Mouse (Mus musculus): ENCODE data around the gene Ascl5.
A peak's percentile ranks its signal among the peaks of the same experiment; 100 is the strongest.

Ascl5 gene

DNA sequence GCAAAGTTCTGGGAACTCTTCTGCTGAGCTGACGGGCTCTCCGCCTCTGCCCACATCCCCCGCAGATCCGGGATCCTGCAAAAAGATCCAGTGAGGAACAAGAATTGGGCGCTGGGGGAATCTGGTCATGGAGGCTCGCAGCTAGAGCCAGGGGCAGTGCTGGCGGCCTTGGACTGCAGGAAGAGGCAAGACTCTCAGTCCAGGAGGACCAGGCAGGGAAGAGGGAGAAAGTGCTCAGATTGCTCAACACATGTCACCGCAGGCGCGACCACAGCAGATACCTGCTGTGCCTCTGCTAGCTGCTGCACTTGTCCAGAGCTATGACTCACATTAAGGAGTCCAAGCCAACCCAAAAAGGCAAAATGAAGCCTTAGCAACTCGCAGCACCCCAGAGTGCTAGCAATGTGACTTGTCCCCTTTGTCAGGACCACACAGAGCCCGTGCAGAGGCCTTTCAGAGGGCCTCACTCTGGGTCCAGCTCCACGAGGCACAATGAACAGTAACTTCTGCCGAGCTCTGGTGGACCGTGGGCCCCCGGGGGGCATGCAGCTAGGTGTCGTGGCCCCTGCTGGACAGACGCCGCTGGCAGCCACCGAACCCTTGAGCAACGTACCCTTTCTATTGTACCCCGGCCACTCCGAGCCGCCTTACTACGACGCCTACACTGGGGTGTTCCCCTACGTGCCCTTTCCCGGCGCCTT is at the start of gene Ascl5:
Ascl5 (plus strand) TSS at position 493 of the 701 bp plus-strand sequence.
- DNase-seq (ENCODE audit: low spot score in 2 of 2): no peak

DNA sequence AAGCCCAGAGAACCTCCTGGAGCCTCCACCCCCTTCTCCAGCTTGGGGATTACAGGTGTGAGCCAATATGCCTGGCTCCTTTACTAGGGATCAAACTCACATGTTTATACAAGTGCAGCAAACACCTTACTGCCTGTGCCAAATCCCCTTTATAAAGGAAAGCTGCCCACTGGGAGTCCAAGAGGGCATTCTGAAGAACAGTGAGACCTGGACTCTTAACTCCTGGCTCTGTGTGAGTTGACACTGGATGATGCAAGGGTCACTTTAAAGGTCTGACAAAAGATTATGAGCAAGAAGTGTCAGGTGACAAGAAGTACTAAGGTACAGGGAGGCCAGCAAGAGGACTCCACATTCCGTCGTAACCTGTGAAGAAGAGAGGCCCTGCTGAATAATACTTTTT is 49.2 kb upstream of the Ascl5 start:
- no peak for DNase-seq (ENCODE audit: low spot score in 2 of 2)

DNA sequence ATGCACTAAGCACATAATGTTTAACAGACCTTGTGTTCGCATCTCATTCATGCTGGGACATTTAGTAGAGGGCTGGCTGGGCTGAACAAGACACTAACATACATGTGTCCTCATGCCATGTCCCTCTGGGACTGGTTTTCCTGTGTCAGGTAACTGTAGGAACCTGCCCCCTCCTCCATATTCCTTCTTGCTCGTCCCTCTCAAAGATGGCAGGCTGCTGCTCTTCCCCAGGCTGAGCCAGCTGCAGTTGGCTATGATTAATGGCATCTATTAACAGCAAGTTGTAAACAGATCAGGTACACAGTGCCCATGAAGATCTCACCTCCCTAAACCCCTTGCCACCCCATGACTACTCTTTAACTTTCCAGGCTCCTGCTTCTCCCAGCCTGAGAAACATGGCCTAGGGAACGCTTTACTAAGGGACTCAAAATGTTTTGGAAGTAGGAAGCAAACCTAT is 44.3 kb upstream of the Ascl5 start, which contains the start of gene Igfn1:
Igfn1 (minus strand) TSS at position 51 of the 457 bp plus-strand sequence.
- no peak for DNase-seq (ENCODE audit: low spot score in 2 of 2)

DNA sequence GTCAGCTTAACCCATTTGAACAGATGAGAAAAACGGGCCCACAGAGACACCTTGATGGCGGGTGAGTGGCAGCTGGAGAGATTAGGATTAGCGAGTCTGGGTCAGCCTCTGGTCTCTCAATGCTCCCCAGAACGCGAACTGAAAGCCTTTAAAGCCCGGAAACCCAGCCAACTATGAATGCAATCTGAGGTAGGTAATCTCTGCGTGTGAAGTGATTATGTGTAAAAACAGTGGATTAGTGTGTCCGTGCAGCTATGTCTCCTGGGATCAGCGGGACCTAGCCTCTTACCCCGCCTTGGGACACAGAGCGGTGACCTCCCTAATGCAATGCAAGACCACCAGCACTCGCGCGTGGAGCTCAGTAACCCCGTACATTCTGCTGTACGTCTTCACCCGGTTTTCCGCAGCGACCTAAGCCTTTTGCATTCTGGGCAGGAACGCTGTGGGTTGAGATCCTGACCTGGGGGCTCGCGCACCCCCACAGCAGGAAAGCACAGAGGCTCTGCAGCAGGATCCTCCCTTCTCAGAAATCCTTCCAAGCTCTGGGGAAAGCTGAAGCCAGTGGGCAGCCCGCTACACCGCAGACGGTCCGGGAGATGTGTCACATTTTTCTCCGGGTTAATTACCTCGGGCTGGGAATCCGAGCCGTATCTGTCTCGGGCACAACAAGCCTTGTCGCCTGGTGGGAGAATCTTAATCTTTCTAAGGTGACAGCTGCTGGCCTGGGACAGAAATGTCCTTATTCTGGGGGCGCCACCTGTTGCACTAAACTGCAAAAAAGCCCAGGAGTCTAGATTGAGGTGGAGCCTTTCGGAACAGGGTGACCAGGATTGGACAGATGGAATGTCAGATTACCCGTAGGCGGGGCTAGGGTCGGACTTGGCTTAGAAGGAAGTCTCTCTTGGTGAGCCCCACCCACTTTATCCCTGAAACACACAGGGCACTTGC is 43.1 kb upstream of the Ascl5 start, which contains the start of gene Tmem9:
Tmem9 (plus strand) TSS at position 940 of the 948 bp plus-strand sequence.
- DNase-seq (ENCODE audit: low spot score in 2 of 2): peak; percentile 30 to 35

DNA sequence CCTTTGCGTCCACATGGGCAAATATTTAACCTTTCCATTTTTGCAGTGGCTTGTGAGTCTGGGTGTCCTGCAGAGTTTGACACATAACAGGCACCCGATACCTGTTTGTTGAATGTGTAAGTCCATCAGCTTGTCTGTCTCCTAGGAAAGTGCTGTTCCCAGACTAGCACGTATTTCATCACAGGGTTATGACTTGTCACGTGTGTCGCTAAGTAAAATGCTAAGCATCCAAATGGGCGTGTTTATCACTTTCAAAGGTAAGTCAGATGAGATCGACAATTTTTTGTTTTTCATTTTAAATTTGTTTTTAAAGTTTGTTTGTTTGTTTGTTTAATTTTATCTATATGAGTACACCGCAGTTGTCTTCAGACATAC is 42.5 kb upstream of the Ascl5 start:
- DNase-seq (ENCODE audit: low spot score in 2 of 2): no peak

DNA sequence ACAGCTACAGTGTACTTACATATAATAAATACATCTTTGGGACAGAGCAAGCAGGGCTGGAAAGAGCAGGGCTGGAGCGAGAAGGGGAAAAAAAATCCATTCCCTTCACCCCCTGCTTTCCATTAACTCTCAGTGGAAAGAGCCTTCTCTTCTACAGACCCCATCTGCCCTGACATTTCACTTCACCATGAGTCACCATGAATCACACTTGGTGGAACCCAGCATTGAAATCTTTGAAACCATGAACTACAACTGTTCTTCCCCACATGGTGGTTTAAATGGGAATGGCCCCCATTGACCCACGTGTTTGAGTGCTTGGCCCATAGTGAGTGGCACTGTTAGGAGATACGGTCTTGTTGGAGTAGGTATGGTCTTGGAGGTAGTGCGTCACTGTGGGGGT is 40.4 kb upstream of the Ascl5 start:
- DNase-seq (ENCODE audit: low spot score in 2 of 2): no peak

DNA sequence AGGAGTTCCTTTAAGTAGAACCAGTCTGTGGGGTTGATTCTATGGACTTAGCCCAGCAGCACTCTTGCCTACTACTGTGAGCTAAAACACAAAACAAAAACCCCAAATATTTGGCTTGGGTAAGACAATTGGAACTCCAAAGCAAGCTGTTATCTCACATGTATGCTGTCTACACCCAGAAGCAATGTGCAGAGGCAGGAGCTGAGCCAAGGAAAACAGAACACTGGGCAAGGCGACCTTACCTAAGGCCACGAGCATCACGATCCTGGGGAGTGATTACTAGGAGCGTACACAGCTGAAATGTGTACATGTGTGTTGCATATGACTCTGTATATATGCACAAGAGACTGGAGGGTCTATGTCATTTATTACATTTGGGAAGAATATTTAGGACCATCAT is 37.1 kb upstream of the Ascl5 start:
- no peak for DNase-seq (ENCODE audit: low spot score in 2 of 2)

DNA sequence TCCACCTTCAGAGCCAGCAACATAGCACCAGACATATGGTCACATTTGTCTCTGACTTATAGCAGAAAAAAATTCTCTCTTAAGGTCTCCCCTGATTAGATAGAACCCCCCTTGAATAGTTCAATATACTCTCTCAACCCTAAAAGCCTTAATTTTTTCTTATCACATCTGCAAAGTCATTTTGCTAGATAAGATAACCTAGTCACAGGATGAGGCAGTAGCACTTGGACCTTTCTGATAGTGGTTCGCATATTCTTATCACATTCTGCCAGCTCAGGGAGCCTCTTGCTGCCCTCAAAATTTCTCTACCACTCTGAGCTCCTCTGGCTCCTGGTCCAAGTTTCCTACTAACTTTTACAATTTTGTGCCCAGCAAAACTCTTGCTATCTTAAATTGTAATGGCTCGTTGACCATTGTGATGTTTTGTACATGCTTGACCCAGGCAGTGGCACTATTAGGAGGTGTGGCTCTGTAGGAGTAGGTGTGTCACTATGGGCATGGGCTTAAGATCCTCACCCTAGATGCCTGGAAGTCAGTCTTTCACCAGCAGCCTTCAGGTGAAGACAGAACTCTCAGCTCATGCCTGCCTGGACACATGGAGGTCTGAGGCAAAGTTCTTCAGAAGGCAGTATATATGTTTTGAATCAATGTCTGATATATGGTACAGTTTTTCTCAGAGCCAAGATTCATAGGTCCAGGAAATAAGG is 35.7 kb upstream of the Ascl5 start:
- DNase-seq (ENCODE audit: low spot score in 2 of 2): no peak

DNA sequence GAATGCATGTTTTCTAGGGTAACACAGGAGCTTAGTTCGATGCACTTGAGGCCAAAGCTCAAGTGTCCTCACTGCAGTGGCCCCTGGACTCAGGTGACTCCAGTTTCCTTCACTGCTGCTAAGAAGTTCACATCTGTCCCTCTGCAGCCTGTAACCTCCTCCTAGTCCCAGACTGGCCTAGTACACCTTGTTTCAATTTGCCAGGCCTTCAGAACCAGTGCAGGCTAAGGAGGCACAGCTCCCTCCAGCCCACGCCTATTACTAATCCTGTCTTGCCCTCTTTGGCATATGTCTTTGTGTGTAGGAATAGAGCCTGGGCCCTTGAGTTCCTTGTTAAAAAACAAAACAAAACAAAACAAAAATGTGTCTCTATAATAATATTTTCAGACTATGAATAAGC is 33.3 kb upstream of the Ascl5 start:
- no peak for DNase-seq (ENCODE audit: low spot score in 2 of 2)

DNA sequence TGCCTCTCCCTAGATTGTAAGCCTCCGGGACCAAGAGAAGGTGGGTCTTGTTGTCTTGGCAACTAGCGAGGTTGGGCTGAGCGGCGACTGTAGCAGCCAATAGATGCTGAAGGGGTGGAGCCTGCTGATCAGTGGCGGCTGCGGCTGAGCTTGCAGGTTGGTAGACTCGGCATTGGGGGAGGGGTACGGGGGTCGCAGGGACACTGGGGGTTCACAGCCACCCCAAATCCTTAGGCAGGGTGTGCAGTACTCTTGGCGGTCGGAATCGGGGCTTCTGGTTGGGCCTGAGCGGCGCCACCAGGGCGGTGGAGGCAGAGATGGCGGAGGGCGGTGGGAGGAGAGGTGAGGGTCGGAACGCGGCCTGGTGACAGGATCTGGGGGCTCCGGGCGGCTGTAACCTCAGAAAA is 32.7 kb upstream of the Ascl5 start:
- peak; percentile 90 to 91 for DNase-seq (ENCODE audit: low spot score in 2 of 2)

DNA sequence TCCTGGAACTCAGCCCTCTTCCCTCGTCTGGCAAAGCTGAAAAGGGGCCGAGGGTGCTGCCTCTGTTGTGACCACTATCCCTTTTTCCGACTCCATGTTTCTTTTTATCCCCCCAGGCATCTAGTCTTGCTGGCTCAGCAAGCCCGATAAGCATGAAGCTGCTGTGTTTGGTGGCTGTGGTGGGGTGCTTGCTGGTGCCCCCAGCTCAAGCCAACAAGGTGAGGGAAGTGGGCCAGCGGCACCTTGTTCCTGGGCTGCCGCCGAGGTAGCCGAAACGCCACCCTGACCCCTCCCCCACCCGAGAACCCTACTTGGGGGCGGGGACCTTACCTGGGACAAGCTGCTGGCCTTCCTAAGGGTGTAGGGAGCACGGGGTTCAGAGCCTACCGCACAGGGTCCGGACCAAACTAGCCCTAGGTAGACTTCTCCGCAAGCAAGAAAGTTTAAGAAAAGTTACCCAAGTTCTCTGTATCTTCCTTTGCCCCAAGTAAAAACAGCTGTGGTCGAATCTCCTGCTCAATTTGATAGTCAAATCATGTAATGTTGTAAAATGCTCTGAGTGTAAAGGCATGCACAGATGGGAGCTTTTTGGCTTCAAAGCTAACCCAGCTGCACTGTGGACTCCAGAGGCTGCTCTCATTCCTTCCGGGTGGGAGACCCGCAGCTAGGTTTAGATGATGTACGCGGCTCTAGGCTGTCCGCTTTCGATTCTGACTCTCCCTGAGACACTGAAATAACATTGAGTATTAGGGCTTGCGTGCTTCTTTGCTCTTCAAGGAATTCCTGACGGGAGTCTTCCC is 32.0 kb upstream of the Ascl5 start:
- DNase-seq (ENCODE audit: low spot score in 2 of 2): no peak

DNA sequence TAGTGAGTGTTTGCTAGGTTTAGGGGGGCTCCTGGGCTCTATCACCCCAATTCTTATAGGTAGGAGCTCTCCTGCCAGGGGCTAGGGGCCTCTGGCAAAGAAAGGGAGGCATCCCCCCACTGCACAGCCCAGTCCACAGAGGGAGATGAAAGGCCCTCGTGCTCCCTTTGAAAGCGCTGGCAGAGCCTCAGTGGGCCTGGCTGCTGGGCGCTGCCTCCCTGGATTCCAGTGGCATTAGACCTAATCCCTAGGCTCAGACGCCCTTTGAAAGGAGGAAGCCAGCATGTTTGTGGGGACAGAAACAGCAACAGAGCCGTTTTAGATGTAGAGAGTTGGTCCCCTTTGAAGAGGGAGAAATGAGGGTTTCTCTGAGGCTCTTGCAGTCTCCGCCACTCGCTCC is 20.4 kb upstream of the Ascl5 start:
- DNase-seq (ENCODE audit: low spot score in 2 of 2): no peak

DNA sequence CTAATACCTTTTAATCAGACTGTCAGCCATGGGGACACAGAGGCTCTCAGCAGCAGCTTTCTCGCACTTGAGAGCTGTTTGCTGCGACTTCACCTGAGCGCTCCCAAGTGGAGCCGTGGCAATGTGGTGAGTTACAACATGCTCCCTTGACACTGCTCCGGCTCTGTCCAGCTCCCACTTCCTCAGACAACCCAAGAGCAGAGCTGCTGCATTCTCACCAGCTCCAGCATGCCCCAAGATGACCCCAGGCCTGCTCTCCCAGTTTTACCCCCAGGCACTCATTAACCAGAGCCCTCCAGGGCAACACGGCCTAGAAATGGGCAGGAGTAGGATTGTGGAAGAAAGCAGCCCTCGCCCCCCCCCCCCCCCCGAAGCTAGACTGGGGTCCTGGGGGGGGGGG is 18.9 kb upstream of the Ascl5 start:
- no peak for DNase-seq (ENCODE audit: low spot score in 2 of 2)

DNA sequence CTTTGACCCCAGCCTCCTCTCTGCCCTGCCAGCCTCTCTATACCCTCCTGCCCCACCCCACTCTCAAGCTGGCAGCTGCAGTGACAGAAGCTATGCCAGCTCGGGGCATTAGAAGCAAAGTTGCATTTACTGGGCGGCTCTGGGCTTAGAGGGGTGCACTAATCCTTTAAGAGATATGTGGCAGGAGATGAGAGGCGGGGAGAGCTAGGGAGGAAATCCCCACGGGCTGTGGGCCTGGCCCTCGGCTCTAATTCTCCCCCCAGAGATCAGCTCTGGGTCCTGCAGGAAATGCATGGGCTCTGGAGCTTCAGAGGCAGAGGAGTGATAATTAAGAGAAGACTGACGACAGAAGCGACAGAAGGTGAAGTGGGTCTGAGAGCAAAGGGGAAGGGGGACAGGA is 17.6 kb upstream of the Ascl5 start:
- no peak for DNase-seq (ENCODE audit: low spot score in 2 of 2)

DNA sequence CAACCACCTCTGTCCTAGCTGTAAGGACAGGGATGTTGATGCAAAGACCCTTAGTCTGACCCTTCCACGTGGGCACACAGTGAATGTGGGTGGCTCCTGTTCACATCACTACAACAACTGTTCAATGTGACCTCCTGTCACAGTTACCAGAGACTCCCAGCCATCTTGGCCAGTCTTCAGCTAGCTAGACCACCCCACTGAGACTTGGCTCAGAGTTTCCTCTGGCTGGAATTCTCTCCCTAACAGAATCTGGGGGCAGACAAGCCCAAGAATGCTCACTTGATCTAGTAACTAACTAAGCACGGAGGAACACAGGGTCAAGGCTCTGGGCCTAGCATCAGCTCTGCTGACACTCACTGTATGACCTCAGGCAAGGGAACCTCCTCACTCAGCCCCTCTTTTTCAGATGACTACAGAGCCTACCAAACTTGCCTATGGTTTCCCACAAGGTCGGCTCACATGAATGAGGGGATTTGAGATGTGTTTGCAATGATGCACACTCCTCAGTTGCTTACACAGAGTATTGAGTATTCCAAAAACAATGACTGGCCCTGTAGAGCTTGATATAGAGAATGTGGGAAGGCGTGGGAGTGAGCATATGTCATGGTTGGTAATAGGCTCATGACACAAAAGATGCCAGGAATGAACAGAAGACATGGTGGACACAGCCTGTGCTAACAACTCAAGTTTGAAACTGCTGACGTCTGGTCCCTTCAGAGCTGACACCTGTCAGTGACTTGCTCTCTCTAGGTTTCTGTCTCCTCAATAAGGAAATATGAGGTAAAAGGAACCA is 11.7 kb upstream of the Ascl5 start:
- DNase-seq (ENCODE audit: low spot score in 2 of 2): no peak

DNA sequence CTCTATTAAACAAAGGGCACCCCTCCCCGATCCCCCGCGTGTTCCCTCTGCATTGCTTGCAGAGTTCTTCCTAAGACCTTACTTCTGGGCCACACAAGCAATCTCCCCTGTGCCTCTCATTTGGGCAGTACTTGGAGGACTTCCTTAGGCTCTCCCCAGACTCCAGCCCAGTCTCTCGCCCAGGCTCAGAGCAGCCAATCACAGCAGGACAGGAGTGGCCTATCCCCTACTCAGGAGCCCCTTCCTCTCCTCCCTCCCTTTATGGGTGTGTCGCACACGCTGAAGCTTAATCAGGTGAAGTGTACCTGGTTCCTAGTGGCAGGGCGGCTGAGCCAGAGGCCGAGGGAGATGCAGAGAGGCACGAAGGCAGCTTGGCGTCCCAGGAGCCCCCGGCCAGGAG is 10.2 kb upstream of the Ascl5 start:
- DNase-seq (ENCODE audit: low spot score in 2 of 2): no peak

DNA sequence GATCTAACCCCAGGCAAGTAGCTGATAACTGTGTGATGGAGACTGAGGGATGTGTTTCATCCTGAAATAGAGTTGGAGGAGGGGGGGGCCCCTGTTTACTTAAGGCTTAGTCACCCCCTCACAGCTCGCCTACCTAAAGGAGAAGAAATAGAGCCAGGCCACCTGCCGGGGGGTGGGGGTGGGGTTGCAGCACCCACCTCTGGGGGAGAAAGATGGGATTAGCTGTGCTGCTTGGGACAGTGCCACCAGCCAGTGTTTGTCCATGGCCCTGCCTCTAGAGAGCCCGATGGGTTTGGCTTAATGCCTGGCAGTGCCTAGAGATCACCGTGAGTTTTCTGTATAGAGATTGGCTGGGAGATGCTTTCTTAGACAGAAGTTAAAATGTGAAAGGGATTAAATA is 9.7 kb upstream of the Ascl5 start:
- no peak for DNase-seq (ENCODE audit: low spot score in 2 of 2)

DNA sequence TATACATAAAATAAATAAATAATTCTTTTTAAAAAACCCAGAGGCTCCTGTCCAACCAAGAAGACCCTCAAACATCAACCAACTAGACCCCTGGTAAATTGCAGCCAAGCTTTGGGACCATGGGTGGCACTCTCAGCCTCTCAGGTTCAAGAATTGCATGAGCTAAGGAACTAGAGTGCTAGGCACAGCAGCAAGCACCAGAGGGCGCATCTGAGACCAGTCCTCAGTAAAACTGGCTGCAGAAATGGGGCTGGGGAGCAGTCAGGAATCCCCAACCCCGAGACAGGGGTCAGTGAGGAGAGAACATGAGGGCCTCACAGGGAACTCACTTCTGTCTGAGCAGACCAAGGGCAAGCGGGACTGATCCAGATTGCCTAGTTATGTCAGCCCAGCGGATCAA is 4.8 kb upstream of the Ascl5 start:
- peak; percentile 44 to 69 for DNase-seq (ENCODE audit: low spot score in 2 of 2)

DNA sequence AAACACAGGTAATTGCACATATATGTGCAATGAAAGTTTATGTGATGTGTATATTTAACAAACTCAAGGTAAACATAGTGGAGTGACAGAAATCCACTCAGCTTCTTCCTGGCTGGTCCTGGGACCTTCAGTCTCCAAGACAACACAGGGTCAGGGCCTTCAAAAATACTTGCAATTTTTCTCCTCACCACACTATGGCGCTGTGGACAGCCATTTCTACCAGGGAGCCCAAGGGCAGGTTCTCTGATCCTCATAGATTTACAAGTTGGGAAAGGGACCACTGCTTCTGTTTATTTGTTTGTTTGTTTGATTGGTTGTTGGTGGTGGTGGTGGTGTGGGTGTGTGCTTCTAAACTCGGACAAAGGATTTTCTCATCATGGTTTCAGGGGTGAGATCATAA is 3.2 kb upstream of the Ascl5 start:
- DNase-seq (ENCODE audit: low spot score in 2 of 2): no peak

DNA sequence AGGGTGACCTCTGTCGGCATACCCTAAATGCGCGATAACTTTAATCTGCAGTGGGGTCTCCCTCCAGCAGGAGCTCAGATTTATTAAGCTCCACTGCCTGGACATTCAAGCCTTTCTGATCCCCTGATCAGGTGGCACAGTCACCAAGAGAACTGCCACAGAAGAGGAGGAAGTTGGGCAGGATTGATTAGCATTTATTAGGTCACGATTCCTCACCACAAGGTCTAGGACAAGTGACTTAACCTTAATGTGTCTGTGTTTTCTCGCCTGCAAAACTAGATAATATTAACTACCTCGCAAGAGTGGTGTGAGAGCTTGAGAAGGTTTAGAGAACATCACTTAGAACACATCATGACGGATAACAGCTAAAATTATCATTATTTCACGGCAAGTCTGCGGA is 2.7 kb upstream of the Ascl5 start:
- DNase-seq (ENCODE audit: low spot score in 2 of 2): no peak

DNA sequence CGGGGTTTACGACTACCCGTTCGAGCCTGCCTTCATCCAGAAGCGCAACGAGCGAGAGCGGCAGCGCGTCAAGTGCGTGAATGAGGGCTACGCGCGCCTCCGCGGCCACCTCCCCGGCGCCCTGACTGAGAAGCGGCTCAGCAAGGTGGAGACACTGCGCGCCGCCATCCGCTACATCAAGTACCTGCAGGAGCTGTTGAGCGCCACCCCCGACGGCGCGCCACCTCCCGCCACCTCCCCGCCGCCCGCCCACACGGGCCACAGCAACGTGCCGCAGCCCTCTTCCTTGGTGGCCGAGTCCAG is 360 bp downstream of the Ascl5 start:
- no peak for DNase-seq (ENCODE audit: low spot score in 2 of 2)

Data from frontal cortex, postnatal 14 days (tissue).